Mouse (Mus musculus): ENCODE data around the gene Abhd6. TPM values are rescaled to one million over a fixed set of nuclear protein-coding genes. Genes with fewer than 3 reads are reported as not detected.

Abhd6 gene
- total and polyA plus RNA-seq, 2 experiments from 2014 or later: 17.6 to 34.7 TPM

- 97% methylated on average over 1 of the region's 1 CpGs for WGBS
- peaks cover 20% of the 10 kb centered on the region for H3K36me3 ChIP-seq (ENCODE audit: insufficient read depth, low read length)
- H3K9me3 ChIP-seq (ENCODE audit: low read length): no peaks in the 10 kb centered on the region
- no peak for ATAC-seq (ENCODE audit: low FRiP score)
- no peaks in the 10 kb centered on the region for H3K27me3 ChIP-seq (ENCODE audit: insufficient read depth, low read length)
- H3K4me3 ChIP-seq (ENCODE audit: low read depth, low read length): no peak overlapping the region
- TF ChIP-seq CTCF (IDR thresholded peaks at IDR 0.05): no peak
- no peak for DNase-seq (ENCODE audit: low spot score)
- no peak overlapping the region for H3K4me2 ChIP-seq (ENCODE audit: low read depth, low read length, poor library complexity, severe bottlenecking)
- 0 out of 2 replicates have a peak, but pooled peaks cover 5% of the 10 kb centered on the region for H3K4me1 ChIP-seq (ENCODE audit: insufficient read depth, low read length)
- H3K27ac ChIP-seq (ENCODE audit: low read depth, low read length): no peak overlapping the region
- no peak overlapping the region for H3K9ac ChIP-seq (replicated peaks; ENCODE audit: low read length, poor library complexity, severe bottlenecking)
Measured at GRCm38 (mm10) chr14:8082949-8083348, 80.2 kb downstream of the Abhd6 start.

GRCm38 (mm10) chr14:8089016-8089415 is 86.3 kb downstream of the Abhd6 start:
- H3K36me3 ChIP-seq (ENCODE audit: insufficient read depth, low read length): peaks cover 32% of the 10 kb centered on the region
- DNase-seq (ENCODE audit: low spot score) (no peak), ATAC-seq (ENCODE audit: low FRiP score) (no peak)
- no peak overlapping the region for H3K4me3 ChIP-seq (ENCODE audit: low read depth, low read length)
- no peak overlapping the region for H3K4me2 ChIP-seq (ENCODE audit: low read depth, low read length, poor library complexity, severe bottlenecking)
- TF ChIP-seq CTCF (IDR thresholded peaks at IDR 0.05): no peak
- no peak overlapping the region for H3K9ac ChIP-seq (replicated peaks; ENCODE audit: low read length, poor library complexity, severe bottlenecking)
- no peaks in the 10 kb centered on the region for H3K9me3 ChIP-seq (ENCODE audit: low read length)
- 97% methylated on average over 2 of the region's 2 CpGs for WGBS
- H3K4me1 ChIP-seq (ENCODE audit: insufficient read depth, low read length): no peaks in the 10 kb centered on the region
- H3K27me3 ChIP-seq (ENCODE audit: insufficient read depth, low read length): no peaks in the 10 kb centered on the region
- H3K27ac ChIP-seq (ENCODE audit: low read depth, low read length): no peak overlapping the region

- no peak overlapping the region for H3K4me3 ChIP-seq (ENCODE audit: low read depth, low read length)
- peaks cover 17% of the 10 kb centered on the region for H3K36me3 ChIP-seq (ENCODE audit: insufficient read depth, low read length)
- DNase-seq (ENCODE audit: low spot score) (peak; percentile 81), ATAC-seq (ENCODE audit: low FRiP score) (0 out of 2 replicates have a peak, but pooled peaks have one; percentile 42)
- no peaks in the 10 kb centered on the region for H3K9me3 ChIP-seq (ENCODE audit: low read length)
- H3K4me1 ChIP-seq (ENCODE audit: insufficient read depth, low read length): no peaks in the 10 kb centered on the region
- 92% methylated on average over 2 of the region's 2 CpGs for WGBS
- no peak overlapping the region for H3K9ac ChIP-seq (replicated peaks; ENCODE audit: low read length, poor library complexity, severe bottlenecking)
- H3K27ac ChIP-seq (ENCODE audit: low read depth, low read length): no peak overlapping the region
- TF ChIP-seq CTCF (IDR thresholded peaks at IDR 0.05): peak; percentile 65
- no peaks in the 10 kb centered on the region for H3K27me3 ChIP-seq (ENCODE audit: insufficient read depth, low read length)
- no peak overlapping the region for H3K4me2 ChIP-seq (ENCODE audit: low read depth, low read length, poor library complexity, severe bottlenecking)
Measured at GRCm38 (mm10) chr14:8092573-8092972, 89.9 kb downstream of the Abhd6 start.

- Histone ChIP-seq H3K27ac (ENCODE audit: low read depth, low read length) (no peak overlapping the region), H3K36me3 (ENCODE audit: insufficient read depth, low read length) (peaks cover 12% of the 10 kb centered on the region), H3K4me3 (ENCODE audit: low read depth, low read length) (no peak overlapping the region), H3K9ac (replicated peaks; ENCODE audit: low read length, poor library complexity, severe bottlenecking) (no peak overlapping the region), H3K27me3 (ENCODE audit: insufficient read depth, low read length) (no peaks in the 10 kb centered on the region), H3K4me1 (ENCODE audit: insufficient read depth, low read length) (no peaks in the 10 kb centered on the region), H3K9me3 (ENCODE audit: low read length) (no peaks in the 10 kb centered on the region), H3K4me2 (ENCODE audit: low read depth, low read length, poor library complexity, severe bottlenecking) (no peak overlapping the region)
- no peak for DNase-seq (ENCODE audit: low spot score)
- TF ChIP-seq CTCF (IDR thresholded peaks at IDR 0.05): no peak
- ATAC-seq (ENCODE audit: low FRiP score): no peak
- WGBS: 48% methylated on average over 5 of the region's 5 CpGs
Measured at GRCm38 (mm10) chr14:8093427-8093826, 90.7 kb downstream of the Abhd6 start.

GRCm38 (mm10) chr14:8094931-8095561 is 92.3 kb downstream of the Abhd6 start:
- 0 out of 2 replicates have a peak, but pooled peaks cover 7% of the 10 kb centered on the region for H3K36me3 ChIP-seq (ENCODE audit: insufficient read depth, low read length)
- H3K4me2 ChIP-seq (ENCODE audit: low read depth, low read length, poor library complexity, severe bottlenecking): no peak overlapping the region
- peaks cover 8% of the 10 kb centered on the region; the same call in 1 of the 2 replicates for H3K4me1 ChIP-seq (ENCODE audit: insufficient read depth, low read length)
- no peak overlapping the region for H3K27ac ChIP-seq (ENCODE audit: low read depth, low read length)
- DNase-seq (ENCODE audit: low spot score): no peak
- TF ChIP-seq CTCF (IDR thresholded peaks at IDR 0.05): no peak
- no peak overlapping the region for H3K9ac ChIP-seq (replicated peaks; ENCODE audit: low read length, poor library complexity, severe bottlenecking)
- WGBS: 80% methylated on average over 3 of the region's 3 CpGs
- H3K9me3 ChIP-seq (ENCODE audit: low read length): no peaks in the 10 kb centered on the region
- no peak for ATAC-seq (ENCODE audit: low FRiP score)
- H3K4me3 ChIP-seq (ENCODE audit: low read depth, low read length): no peak overlapping the region
- no peaks in the 10 kb centered on the region for H3K27me3 ChIP-seq (ENCODE audit: insufficient read depth, low read length)

DNA sequence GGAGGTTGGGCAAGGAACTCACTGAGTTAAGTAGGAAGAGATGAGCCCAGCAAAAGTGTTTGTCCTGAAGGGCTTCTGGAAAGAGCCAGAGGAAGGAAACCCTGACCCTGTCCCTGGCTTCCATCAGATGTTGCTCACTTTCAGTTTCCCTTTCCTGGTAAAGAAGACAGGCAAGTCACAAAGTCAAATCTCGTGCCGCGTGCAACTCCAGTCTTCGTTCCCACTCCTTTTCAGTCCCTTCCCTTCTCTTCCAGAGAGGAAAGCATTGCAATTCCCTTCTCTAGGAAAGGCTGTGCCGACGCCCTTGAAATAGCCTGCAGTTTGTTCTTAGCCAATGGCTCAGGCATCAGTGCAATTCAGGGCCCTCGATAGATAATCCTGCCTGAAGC is 92.9 kb downstream of the Abhd6 start:
- DNase-seq (ENCODE audit: low spot score): no peak
- Histone ChIP-seq H3K9me3 (ENCODE audit: low read length) (no peaks in the 10 kb centered on the region), H3K36me3 (ENCODE audit: insufficient read depth, low read length) (0 out of 2 replicates have a peak, but pooled peaks cover 3% of the 10 kb centered on the region), H3K4me2 (ENCODE audit: low read depth, low read length, poor library complexity, severe bottlenecking) (no peak overlapping the region), H3K27ac (ENCODE audit: low read depth, low read length) (no peak overlapping the region), H3K4me3 (ENCODE audit: low read depth, low read length) (no peak overlapping the region), H3K9ac (replicated peaks; ENCODE audit: low read length, poor library complexity, severe bottlenecking) (no peak overlapping the region), H3K4me1 (ENCODE audit: insufficient read depth, low read length) (peaks cover 8% of the 10 kb centered on the region; the same call in 1 of the 2 replicates), H3K27me3 (ENCODE audit: insufficient read depth, low read length) (no peaks in the 10 kb centered on the region)
- no peak for ATAC-seq (ENCODE audit: low FRiP score)
- WGBS: 79% methylated on average over 7 of the region's 7 CpGs
- TF ChIP-seq CTCF (IDR thresholded peaks at IDR 0.05): no peak
